Mouse (Mus musculus): ENCODE results near the gene Enc1.
A peak's percentile ranks its signal among the peaks of the same experiment; 100 is the strongest.
"Not testable (repeated sequence)": the region's sequence is repeated elsewhere in the genome, so short reads cannot be mapped to it uniquely, and the experiment has no call there.

The Enc1 gene

GRCm38 (mm10) chr13:97252469-97252868 is 11.6 kb downstream of the Enc1 start:
- no peak for DNase-seq

GRCm38 (mm10) chr13:97253418-97253981 is 12.6 kb downstream of the Enc1 start:
- DNase-seq, result no peak

DNA sequence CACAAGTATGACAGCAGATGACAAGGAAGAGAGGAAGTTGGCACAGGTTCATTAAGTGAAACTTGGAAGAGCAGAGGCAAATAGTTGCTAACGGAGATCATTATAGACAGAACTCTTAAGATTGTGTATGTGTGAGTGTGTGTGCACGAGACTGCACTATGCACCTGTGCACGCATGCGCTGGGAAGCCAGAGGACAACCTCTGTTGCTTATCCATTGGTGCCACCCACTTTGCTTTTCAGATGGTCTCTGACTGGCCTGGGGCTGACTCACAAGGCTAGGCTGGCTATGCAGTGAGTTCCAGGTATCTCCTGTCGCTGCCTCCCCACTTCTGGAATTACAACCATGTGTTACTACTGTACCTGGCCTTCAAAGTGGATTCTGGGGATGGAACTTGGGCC is 13.1 kb downstream of the Enc1 start:
- no peak for DNase-seq

DNA sequence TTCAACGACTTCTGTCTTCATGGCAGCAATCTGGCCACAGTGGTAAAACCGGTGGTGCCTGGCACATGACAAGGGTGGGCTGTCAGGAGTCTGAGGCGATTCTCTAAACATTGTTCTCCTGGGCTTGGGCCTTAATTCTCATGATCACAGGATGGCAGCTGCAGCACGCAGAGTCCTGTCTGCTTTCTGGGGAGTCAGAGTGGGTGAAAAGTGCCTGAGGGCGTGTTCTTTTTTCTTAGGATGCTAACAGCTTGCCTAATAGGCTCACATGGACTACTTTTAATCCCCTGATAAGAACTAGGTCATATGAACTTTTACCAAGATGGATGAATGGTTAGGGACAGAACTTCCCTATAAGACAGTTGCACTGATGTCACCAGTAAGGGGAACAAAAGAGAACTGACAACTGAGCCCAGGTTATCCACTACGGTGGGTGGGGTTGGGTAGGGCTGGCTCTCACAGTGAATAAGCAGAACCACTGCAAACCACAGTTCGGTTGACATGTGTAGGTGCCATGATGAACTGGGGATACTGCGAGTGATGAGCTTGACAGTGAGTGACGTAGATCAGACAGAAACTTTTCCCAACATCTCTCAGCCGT is 13.8 kb downstream of the Enc1 start:
- no peak for DNase-seq

GRCm38 (mm10) chr13:97255976-97256848 is 15.3 kb downstream of the Enc1 start:
- DNase-seq, result no peak

- DNase-seq, result no peak
Measured at GRCm38 (mm10) chr13:97256849-97257379, 16.0 kb downstream of the Enc1 start.

DNA sequence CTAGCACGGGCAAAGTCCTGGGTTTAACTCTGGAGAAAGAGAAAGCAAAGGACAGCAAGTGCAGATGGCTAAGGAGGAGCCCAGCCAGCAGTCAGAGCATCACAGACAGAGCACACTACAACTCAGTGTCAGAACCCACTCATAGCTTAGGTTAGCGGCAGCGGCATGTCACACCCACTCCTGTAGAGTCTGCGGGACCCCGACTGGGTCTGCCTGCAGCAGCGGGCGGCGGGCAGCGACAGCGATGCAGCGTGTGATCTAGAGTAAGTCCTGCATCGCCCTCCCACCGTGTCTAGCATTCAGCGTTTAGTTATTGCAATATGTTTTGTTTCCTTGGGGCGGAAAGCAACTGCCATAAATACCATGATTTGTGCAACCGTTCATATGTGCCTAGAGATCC is 18.4 kb downstream of the Enc1 start:
- no peak for DNase-seq

- no peak for DNase-seq
Measured at GRCm38 (mm10) chr13:97260456-97261180, 19.7 kb downstream of the Enc1 start.

DNA sequence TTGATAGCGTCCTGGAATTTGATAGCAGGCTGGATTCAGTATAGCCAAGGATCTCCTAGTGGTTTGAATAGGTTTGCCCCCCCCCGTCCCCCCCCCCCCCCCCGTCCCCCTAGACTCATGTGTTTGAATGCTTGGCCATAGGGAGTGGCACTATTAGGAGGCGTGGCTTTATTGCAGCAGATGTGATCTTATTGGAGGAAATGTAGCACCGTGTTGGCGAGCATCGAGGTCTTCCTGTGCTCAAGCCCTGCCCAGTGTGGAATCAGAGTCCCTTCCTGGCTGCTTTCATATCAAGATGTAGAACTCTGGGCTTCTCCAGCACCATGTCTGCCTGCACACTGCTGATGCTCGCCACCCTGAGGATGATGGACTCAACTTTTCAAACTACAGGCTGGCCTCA is 20.6 kb downstream of the Enc1 start:
- no peak for DNase-seq

DNA sequence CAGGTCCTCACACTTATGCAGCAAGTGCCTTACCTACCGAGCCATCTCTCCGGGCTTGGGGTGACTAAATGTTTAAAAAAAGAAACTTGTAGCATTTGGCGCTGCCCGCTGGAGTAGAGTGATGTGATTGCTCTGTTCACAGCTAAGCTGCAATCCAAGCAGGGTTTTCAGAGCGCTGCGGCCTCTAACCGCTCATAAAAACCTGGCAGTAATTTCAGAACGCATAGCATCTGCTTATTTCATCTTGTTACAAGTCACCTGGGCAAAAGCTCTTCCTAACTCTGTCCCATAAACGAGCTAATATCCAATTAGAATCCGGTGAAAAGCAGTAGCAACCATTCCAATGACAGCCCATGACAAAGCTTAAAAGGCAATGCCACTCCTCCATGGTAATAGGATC is 21.8 kb downstream of the Enc1 start:
- DNase-seq, result no peak

GRCm38 (mm10) chr13:97265534-97265933 is 24.6 kb downstream of the Enc1 start:
- DNase-seq, result not testable (repeated sequence)

GRCm38 (mm10) chr13:97270723-97271122 is 29.8 kb downstream of the Enc1 start:
- peak; percentile 48 for DNase-seq

- DNase-seq, result no peak
Measured at GRCm38 (mm10) chr13:97271641-97272040, 30.7 kb downstream of the Enc1 start.

DNA sequence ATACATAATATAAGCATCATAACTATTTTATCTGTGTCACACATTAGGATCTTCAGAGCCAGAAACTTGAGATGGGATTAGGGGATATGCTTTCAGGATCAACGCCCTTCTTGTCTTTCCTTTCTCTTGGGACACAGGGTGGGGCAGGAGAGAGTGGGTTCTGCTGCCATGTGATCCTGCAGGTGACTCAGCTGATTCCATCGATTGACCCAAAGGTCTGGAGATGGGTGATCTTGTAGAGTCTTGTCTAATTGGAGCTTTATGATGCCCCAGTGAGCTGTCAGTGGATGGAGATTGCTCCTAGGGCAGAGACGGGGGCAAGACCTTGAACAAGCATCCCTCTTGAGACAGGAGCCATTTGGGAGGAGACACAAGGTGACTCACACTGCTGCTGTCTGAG is 33.9 kb downstream of the Enc1 start:
- no peak for DNase-seq

DNA sequence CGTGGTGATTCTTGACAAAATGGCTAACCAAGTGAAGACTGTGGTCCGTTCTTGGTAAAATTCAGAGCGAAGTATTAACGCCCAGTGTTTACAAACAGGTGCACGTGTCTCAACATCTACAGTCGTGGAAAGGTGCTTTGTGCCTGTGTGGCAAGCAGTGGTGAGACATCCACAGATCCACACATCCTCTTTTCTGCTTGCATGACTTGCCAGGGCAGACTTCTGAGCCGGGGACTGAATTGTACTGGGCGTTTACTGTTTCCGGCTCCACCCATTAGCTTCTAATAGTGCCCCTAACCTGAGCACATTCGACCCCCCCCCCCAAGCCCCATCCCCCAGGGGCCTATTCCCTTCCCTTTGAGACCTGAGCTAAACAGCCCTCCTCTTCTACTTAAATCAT is 34.6 kb downstream of the Enc1 start:
- no peak for DNase-seq

DNA sequence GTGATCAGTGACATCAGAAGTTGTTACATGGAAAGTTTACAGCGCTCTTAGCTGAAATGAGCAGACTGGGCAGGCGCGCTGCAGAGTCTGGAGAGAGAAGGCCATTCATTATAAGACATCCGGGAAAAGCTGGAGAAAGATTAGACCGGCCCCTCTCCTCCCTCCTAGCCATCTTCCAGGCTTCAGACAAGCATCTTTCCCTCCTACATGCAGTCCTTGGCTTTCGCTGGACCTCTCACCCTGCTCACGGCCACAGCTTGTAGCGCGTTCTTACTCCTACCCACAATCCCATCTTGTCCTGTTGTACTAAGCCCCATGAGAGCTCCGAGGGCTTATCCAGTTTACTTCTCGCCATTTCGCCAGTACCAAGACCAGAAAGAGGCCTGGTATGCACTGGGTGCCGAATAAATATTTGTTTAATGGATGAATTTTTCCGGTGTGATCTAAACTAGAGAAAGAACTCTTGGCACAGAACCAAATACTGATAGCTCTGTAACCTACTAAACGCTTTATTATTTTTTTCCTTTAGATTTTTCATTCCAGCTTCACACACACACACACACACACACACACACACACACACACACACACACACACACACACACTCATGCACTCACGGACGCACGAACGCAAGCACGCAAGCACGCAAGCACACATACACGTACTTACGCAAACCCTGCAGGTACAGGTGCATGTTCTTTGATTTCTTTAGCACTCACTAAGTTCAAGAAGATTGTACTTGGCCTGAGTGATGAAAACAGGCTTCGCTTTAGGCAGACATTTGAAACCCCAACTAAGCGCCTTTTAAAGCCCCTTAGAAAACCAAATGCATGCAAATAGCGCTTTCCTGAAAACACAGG is 41.4 kb downstream of the Enc1 start:
- DNase-seq, result no peak

DNA sequence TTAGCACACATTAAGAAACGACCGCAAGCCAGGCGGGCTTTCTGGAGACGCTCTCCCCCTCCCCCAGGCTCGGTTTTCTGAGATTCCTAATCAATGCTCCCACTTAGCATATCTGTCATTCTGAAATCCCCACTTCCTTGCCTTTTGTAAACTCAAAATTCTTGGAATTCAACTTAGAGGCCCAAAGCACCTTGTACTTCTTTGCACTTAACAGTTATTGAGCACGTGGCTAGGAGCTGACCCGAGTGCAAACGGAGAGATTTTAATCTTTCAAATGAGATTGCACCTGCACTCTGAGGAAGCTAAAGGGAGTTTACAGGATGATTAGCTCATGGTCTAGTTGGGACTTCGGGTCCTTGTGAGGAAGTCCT is 42.0 kb downstream of the Enc1 start:
- no peak for DNase-seq

- DNase-seq, result peak; percentile 20
Measured at GRCm38 (mm10) chr13:97287046-97287445, 46.1 kb downstream of the Enc1 start.

DNA sequence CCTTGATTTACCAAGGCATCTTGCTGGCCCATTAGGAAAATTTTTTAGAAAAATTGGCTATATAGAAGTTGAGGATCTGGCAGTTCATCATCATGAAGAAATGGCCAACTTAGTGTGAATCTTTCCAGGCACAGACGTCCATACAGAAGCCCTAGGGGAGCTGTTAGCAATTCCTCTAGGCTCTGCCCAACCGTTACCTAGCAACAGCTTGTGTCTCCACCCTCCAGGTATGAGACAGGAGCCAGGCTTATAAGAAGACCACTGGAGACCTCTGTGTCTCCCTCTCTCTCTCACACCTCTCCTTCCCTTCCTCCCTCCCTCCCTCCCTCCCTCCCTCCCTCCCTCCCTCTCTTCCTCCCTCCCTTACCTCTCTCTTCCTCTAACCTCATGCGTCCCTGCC is 49.8 kb downstream of the Enc1 start:
- DNase-seq, result no peak

DNA sequence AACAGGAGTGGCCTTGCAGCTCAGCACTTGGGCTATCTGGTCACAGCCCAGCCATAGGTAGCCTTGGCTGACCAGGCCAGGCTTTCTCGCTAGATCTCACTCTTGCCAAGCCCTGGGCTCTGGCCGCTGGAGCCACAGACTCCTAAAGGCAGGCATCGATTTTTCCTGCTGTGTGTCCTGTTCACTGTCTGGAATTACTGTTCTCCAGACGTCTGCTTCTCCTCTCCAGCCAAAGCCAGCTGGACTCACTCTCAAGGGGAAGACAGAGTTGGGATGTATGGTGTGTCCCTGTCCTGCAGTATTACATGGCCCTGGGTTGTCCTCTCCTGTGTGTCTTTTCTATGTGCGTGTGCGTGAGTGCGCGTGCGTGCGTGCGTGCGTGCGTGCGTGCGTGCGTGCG is 50.4 kb downstream of the Enc1 start:
- DNase-seq, result no peak

DNA sequence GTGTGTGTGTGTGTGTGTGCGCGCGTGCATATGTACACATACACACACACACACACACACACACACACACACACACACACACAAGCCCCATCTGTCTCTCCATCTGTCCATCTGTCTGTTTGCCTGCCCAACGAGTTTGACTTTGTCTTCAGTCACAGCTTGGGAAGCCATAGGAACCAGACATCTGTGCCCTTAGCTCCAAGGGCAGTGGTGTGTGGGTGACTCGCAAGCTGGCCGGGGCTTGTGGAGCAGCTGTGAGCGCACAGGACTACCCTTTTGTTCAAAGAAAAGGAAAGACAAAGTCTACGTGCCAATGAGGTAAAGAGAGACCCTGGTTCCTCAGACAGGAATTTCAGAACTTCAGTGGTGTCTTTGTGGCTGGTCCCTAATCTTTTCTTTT is 51.1 kb downstream of the Enc1 start:
- no peak for DNase-seq

Data from thymus, postnatal 14 days (tissue).